Mouse (Mus musculus): ENCODE measurements around the gene Ldlrad1. TPM values are rescaled to one million over a fixed set of nuclear protein-coding genes. Genes with fewer than 3 reads are reported as not detected.

Ldlrad1 gene
- polyA plus RNA-seq (2021), result not detected

DNA sequence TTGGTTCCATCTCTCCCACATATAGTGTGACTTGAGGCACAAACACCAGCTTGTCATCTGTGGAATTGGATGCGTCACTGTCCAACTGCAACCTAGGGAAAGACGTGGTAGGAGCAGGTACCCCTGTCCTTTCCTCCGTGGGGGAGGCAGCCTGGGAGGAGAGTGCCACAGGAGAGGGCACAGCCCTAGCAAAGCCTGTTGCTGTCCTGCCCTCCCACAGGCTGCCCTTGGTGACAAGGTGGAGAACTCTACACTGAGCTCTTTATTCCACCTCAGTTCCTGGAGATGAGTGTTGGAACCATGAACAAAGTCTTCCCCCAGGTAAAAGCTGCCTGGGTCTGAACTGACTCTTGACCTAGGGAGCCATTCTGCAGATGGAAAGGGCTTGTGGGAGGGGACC is at the start of gene Ldlrad1:
Ldlrad1 (plus strand) TSS at position 301 of the 400 bp plus-strand sequence.
- no peaks in the 10 kb centered on the region for H3K27me3 ChIP-seq
- CTCF ChIA-PET, result no interaction called here
- POLR2A ChIA-PET, result interaction anchor here (0.6 kb wide), 1 partner anchor 14 kb away, joined by 7 read pairs; no protein-coding TSS in a partner anchor
- TF ChIP-seq CTCF (IDR thresholded peaks at IDR 0.05), result no peak
- in situ Hi-C loops (cut with MboI; ENCODE audit: low pct_unique_long_range_greater_than_20kb), result no loop called here
- no peak for ATAC-seq
- DNase-seq (ENCODE audit: low read depth, low spot score), result no peak

DNA sequence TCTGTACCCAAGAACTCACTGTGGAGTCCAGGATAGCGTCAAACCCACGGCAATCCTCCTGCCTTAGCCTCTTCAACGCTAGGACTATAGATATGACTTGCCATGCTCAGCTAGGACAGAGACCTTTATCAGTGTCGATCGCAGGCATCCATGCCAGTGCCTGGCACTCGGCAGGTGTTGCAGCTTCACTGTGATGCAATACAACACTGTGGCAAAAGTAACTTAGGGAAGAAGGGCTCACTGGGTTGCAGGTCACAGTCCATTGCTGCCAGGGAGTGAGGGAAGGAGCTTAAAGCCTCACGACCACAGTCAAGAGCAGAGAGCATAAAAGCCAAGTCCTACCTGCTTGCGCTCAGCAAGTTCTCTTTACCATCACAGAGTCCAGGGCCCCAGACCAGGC is 48.8 kb upstream of the Ldlrad1 start:
- no peaks in the 10 kb centered on the region for H3K27me3 ChIP-seq
- ATAC-seq (no peak), DNase-seq (ENCODE audit: low read depth, low spot score) (no peak)
- POLR2A ChIA-PET, result no interaction called here
- in situ Hi-C loops (cut with MboI; ENCODE audit: low pct_unique_long_range_greater_than_20kb), result loop anchor here (10.0 kb wide), 3 partner anchors 245 to 525 kb away; partner anchors contain the start of gene Ssbp3
- CTCF ChIA-PET, result interaction anchor here (0.7 kb wide), 1 partner anchor 331 kb away, joined by 3 read pairs; no protein-coding TSS in a partner anchor
- TF ChIP-seq CTCF (IDR thresholded peaks at IDR 0.05), result no peak

DNA sequence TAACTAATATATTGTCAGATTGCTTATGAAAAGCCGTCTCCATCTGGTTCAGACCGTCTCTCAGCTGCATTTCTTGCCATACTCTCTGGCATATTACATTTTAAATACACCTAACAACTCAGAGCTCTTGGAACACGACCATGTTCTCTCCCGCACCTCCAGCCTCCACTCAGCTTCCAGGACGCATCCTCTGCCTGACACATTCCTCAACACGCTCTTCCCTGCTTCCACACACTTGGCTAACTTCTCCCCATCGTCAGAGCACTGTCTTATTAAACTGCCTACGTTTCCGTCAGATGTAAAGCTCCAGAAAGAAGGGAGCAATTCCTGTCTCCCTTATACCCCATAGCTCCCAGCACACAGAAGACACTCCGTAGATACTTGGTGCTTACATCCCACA is 45.6 kb upstream of the Ldlrad1 start:
- ATAC-seq, result no peak

DNA sequence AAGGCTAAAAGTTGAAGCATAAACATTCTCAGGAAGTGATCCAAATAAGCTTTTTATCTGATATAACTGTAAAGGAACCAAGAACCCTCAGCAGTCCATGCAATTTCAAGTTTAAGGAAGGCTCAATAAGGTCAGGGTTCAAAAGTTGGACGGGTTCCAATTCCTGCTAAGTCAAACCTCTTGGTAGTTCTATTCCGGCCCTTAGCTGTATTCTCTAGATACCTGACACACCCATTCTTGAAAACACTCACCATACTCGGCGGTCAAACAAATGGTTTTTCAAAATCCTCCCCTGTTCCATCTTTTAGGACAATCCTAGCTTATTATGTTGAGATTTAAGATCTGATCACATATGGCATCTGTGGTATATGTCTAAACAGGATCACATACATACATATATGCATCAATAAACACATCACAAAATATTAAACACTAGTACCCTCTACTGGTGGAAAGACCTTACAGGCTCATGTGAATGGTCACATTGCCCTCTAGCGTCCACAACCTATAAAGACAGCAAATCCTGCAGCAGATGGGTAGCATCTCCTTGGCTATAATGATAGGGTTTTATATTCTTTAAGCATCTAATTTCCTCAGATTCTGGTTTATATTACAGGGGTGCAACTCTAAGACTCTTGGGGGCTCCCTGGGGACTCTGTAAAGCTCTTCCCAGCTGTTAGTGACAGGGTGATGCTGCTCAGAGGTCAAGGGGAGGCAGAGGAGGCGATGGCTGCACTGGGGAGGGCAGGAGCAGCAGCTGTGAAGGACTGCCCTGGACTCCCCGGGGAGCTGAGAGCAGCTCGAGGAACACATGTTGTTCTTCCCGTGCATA is 45.0 kb upstream of the Ldlrad1 start:
- ChIA-PET CTCF (interaction anchor here (0.6 to 2.4 kb wide), 24 partner anchors 9 to 416 kb away, joined by 3 to 20 read pairs (median 4); partner anchors contain the start of gene Ssbp3), POLR2A (interaction anchor here (0.9 to 1.2 kb wide), 3 partner anchors 87 to 324 kb away, joined by 3 to 6 read pairs (median 3); no protein-coding TSS in a partner anchor)
- H3K27me3 ChIP-seq, result no peaks in the 10 kb centered on the region
- no peak for DNase-seq (ENCODE audit: low read depth, low spot score)
- TF ChIP-seq CTCF (IDR thresholded peaks at IDR 0.05), result peak; percentile 94
- ATAC-seq, result no peak
- in situ Hi-C loops (cut with MboI; ENCODE audit: low pct_unique_long_range_greater_than_20kb), result loop anchor here (10.0 kb wide), 3 partner anchors 249 to 529 kb away; partner anchors contain the start of gene Ssbp3

More for the DNA sequence above, 45.6 kb upstream of the Ldlrad1 start:
- in situ Hi-C loops (cut with MboI; ENCODE audit: low pct_unique_long_range_greater_than_20kb), result loop anchor here (10.0 kb wide), 3 partner anchors 249 to 529 kb away; partner anchors contain the start of gene Ssbp3
- ChIA-PET CTCF (interaction anchor here (0.6 to 2.4 kb wide), 22 partner anchors 8 to 415 kb away, joined by 3 to 20 read pairs (median 4); partner anchors contain the start of gene Ssbp3), POLR2A (interaction anchor here (0.9 to 1.2 kb wide), 3 partner anchors 86 to 324 kb away, joined by 3 to 6 read pairs (median 3); no protein-coding TSS in a partner anchor)
- no peak for DNase-seq (ENCODE audit: low read depth, low spot score)
- no peaks in the 10 kb centered on the region for H3K27me3 ChIP-seq
- no peak for TF ChIP-seq CTCF (IDR thresholded peaks at IDR 0.05)

DNA sequence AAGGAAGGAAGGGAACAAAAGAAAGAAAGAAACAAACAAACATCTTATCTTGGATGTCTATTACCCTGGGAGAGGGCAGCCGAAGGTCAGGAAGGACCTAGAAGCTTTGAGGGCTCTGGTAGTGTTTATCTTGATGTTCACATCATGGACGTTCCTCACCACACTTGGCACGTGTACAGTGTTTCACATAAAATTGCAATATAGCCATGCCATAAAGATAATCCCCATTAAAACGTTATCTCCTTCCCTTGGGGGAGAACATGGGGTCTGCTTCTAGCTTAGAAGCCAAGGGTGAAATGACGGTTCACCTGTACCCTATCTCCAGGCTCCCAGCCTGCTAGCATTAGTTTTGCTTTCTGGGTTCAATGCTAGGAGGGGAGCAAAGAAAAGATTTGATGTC is 42.3 kb upstream of the Ldlrad1 start:
- H3K27me3 ChIP-seq, result no peaks in the 10 kb centered on the region
- TF ChIP-seq CTCF (IDR thresholded peaks at IDR 0.05), result no peak
- no peak for DNase-seq (ENCODE audit: low read depth, low spot score)
- ChIA-PET POLR2A (no interaction called here), CTCF (no interaction called here)
- ATAC-seq, result no peak
- in situ Hi-C loops (cut with MboI; ENCODE audit: low pct_unique_long_range_greater_than_20kb), result loop anchor here (5.0 to 10.0 kb wide), 5 partner anchors 99 to 532 kb away; partner anchors contain the start of genes Cyb5rl, Mrpl37 and Ssbp3

DNA sequence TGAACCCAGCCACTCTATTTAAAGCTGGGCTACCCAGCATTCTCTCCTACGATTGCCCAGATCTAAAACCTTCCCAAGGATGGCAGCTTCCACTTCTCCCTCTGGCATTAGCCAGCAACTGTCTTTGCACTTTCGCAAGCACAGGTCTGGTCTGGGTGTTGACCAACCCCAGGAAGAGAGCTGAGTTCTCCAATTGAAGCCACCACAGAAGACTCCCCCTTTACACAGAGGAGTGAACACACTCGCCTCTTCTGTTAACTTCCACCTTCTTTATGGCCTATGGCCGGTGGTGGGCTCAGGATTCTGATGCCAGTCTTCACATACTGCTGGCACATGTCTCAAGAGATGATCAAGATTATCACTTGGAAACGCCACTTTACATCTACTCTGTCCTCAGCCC is 41.2 kb upstream of the Ldlrad1 start:
- in situ Hi-C loops (cut with MboI; ENCODE audit: low pct_unique_long_range_greater_than_20kb), result loop anchor here (5.0 to 10.0 kb wide), 5 partner anchors 100 to 533 kb away; partner anchors contain the start of genes Cyb5rl, Mrpl37 and Ssbp3
- CTCF ChIA-PET, result no interaction called here
- no peaks in the 10 kb centered on the region for H3K27me3 ChIP-seq

DNA sequence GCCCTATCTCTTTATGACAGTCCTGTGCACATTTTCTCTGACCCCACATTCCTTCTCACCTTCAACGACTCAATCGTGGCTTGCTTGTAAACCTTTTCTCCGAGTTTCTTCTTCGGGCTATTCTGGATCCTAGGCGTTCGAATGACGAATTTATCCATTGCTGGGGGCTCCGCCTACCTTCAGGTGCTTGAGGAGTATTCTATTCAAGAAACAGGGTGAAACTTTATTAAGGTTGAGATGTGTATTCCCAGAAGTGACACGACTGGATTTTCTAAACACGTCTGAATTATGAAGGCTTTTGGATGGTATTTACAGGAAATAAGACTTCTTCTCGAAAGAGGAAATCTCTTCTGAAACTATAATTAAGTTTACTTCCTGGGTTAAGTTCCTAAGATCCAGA is 31.5 kb upstream of the Ldlrad1 start:
- CTCF ChIA-PET, result interaction anchor here (1.4 kb wide), 1 partner anchor 172 kb away, joined by 3 read pairs; no protein-coding TSS in a partner anchor
- in situ Hi-C loops (cut with MboI; ENCODE audit: low pct_unique_long_range_greater_than_20kb), result no loop called here
- no peak for TF ChIP-seq CTCF (IDR thresholded peaks at IDR 0.05)

More for the DNA sequence above, 41.2 kb upstream of the Ldlrad1 start:
- no peak for TF ChIP-seq CTCF (IDR thresholded peaks at IDR 0.05)
- ATAC-seq (no peak), DNase-seq (ENCODE audit: low read depth, low spot score) (no peak)
- POLR2A ChIA-PET, result no interaction called here

DNA sequence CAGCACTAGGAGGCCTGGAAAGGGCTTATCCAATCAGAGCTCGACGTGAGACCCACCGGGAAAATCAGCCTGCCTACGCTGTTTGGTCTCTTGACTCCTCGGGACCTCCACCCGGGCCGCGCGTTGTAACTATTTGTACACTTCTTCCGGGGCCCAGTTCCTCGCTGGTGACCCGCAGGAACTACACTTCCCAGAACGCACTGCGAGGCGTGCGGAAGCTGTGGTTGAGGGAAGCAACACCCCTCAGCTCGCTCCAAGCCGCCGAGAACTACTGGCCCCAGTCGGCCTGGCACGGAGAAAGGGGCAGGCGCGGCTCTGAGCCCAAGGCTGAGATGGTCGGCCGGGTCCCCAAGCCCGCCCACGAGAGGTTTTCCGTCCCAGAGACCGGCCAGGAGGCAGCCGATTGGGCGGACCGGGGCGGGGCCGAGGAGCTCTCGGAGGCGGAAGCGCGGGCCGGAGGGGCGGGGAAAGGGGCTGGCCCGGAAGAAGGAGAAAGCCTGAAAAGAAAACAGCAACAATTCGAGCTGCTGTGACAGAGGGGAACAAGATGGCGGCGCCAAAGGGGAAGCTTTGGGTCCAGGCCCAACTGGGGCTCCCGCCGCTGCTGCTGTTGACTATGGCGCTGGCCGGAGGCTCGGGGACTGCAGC is 30.7 kb upstream of the Ldlrad1 start, which contains the start of gene Tmem59:
Tmem59 (plus strand) TSS at position 218 of the 648 bp plus-strand sequence.
- peak; percentile 69 for DNase-seq (ENCODE audit: low read depth, low spot score)

More for the DNA sequence above, 31.5 kb upstream of the Ldlrad1 start:
- POLR2A ChIA-PET, result no interaction called here
- H3K27me3 ChIP-seq, result no peaks in the 10 kb centered on the region
- ATAC-seq (no peak), DNase-seq (ENCODE audit: low read depth, low spot score) (no peak)

DNA sequence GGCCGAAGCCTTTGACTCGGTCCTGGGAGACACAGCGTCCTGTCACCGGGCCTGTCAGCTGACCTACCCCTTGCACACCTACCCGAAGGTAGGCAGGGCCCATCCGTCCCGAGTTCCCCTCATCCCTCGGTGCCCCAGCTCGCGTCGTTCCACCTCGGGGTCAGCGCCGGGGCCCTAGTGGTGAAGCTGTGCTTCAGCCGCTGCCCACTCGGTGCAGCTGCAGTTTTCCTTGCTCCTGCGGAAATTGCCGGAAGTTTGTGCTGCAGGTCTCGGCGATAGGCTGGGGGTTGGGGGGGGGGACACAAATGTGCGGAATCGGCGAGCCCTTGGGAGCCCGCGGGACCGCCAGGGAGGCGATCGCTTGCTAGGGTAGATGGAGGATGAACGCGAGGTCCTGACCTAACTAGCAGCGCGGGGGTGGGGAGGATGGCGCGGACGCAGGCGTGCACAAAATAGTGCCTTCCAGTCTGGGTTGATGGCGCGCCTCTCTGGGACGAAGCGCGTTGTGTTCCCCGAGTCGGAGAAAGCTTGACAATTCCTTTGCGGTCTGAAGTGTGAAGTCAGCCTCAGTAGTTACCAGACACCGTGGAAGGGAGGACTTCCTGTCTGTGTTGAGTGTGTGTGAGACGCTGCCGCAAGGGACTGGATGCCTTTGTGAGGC is 30.0 kb upstream of the Ldlrad1 start, which contains the start of gene Tceanc2:
Tceanc2 (minus strand) TSS at position 287 of the 661 bp plus-strand sequence.
- no peak for DNase-seq (ENCODE audit: low read depth, low spot score)
- peak; percentile 29 for ATAC-seq
- CTCF ChIA-PET, result interaction anchor here (1.3 kb wide), 1 partner anchor 187 kb away, joined by 4 read pairs; no protein-coding TSS in a partner anchor
- no peaks in the 10 kb centered on the region for H3K27me3 ChIP-seq
- POLR2A ChIA-PET, result interaction anchor here (1.0 kb wide), 1 partner anchor 10 kb away, joined by 3 read pairs; no protein-coding TSS in a partner anchor
- in situ Hi-C loops (cut with MboI; ENCODE audit: low pct_unique_long_range_greater_than_20kb), result no loop called here
- peak; percentile 36 for TF ChIP-seq CTCF (IDR thresholded peaks at IDR 0.05)

More for the DNA sequence above, 30.7 kb upstream of the Ldlrad1 start, which contains the start of gene Tmem59:
- no peak for TF ChIP-seq CTCF (IDR thresholded peaks at IDR 0.05)
- in situ Hi-C loops (cut with MboI; ENCODE audit: low pct_unique_long_range_greater_than_20kb), result no loop called here
- ChIA-PET CTCF (interaction anchor here (1.3 kb wide), 1 partner anchor 188 kb away, joined by 4 read pairs; no protein-coding TSS in a partner anchor), POLR2A (interaction anchor here (1.0 kb wide), 1 partner anchor 10 kb away, joined by 3 read pairs; no protein-coding TSS in a partner anchor)
- H3K27me3 ChIP-seq, result no peaks in the 10 kb centered on the region
- ATAC-seq, result peak; percentile 79
